Mouse (Mus musculus) heart, postnatal 25 days (tissue): ENCODE measurements around the gene Taok3. TPM values are rescaled to one million over a fixed set of nuclear protein-coding genes. Genes with fewer than 3 reads are reported as not detected.

ENCODE experiments used
- DNase-seq: peaks from one replicate; pipeline ENCODE4 v3.0.0; 2022; ENCODE audit warnings: low spot score
- intact Hi-C: fragments of 180-260 bp; cut with DNase I; formaldehyde crosslinking; loops from one replicate; pipeline ENCODE4 v1.15.1; 2025
- total RNA-seq, 2 experiments: library from RNA; stranded (reverse); gene quantifications; 2 replicates each; pipeline ENCODE4 v1.2.3; 2021

The Taok3 gene
- total RNA-seq, 2 experiments from 2014 or later: 7.6 to 7.9 TPM

GRCm38 (mm10) chr5:117240761-117241322 lies 120.9 kb downstream of the Taok3 start:
- intact Hi-C loops: no loop called here
- no peak for DNase-seq

DNA sequence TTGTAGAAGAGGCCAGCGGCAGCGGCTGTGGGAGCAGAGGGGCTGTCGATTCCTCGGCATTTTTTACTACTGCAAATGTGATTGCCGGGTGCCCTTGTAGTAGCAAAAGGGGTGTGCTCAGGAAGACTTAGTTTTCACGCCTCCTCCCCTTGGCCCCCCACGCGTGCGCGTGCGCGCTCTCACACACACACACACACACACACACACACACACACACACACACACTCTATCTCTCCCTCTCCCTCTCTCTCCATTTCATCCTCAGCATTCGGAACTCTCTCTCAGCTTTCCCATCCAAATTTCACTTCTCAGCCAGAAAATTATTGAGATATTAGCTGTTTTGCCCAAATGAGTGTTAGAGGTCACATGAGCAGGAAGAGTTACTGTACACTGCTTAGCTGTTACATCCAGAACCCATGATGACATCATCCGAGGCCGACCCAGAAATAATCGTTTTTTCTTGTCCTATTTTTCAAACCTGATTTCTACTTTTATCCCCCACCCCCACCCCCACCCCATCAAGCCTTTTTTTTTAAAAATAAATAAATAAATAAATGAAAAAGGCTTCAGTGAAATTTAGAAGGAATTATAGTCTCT lies 122.1 kb downstream of the Taok3 start:
- intact Hi-C loops: no loop called here
- no peak for DNase-seq

DNA sequence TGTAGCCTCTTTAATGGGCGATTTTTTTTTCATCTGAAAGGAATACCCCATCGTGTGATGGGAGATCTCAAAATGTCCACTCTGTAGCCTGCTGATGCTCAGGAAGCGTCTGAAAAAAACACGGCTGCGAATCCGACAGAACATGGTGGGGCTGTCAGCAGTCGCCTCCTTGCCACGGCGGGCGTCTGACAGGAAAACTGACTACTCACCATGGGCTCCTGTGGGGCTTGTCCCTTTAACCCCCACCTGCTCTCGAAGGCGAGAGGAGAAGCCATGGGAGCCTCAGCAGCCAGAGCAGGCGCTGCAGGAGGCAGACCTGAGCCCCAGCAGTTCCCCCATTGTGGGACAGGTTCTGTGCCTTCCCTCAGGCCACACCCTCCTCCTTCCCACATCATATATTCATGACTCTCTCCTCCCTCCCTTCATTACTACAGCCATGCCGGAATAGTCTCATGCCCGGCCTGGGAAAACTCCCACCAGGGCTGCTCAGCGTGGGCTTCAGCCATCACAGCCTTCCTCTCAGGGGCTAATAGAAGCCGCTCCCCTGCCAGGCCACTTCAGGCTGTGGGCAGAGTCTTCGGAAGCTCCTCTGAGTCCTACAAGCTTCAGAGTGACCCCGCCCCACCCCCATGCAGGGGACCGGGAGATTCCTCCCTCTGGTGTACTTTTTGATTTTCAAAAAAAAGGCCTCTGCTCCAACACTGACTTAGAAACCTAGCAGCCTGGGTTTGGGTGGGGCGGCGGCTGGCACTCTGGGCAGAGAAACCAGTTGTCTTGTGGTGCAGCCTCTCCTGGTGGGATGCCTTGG lies 122.9 kb downstream of the Taok3 start:
- intact Hi-C loops: no loop called here
- no peak for DNase-seq

DNA sequence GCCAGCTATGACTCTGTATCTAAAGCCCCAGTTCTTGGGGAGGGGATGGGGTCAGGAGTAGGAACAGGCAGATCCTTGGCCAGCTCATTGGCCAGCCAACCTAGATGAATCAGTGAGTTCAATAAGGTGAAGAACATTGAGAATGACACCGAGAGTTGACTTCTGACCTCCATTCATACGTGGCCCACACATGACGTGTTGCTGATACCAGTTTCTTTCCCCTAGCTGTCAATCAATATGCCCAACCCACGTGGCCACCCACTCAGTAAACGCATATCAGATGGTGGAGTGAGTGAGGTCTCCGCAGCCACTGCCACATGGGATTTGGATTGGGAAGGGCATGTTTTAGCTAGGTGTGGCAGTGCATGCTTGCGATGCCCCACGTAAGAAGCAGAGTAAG lies 125.2 kb downstream of the Taok3 start:
- no peak for DNase-seq
- intact Hi-C loops: no loop called here

DNA sequence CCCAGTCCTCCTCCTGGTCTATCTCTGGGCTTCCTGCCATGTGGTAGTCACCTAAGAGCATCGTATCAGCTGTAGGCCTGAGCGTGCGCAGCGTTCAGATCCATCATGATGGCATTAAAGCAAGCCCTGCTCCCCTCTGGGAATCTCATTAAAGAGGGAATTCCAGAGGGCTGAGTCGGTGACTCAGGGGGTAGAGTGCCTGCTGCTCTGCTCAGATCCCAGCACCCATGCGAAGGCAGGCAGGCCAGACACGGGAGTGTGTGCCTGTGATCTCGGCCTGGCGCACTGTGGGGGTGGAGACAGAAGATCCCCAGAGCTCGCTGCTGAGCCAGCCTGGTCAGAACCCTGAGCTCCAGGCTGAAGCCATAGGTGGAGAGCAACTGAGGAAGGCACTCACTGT lies 128.4 kb downstream of the Taok3 start:
- DNase-seq: no peak
- intact Hi-C loops: no loop called here

DNA sequence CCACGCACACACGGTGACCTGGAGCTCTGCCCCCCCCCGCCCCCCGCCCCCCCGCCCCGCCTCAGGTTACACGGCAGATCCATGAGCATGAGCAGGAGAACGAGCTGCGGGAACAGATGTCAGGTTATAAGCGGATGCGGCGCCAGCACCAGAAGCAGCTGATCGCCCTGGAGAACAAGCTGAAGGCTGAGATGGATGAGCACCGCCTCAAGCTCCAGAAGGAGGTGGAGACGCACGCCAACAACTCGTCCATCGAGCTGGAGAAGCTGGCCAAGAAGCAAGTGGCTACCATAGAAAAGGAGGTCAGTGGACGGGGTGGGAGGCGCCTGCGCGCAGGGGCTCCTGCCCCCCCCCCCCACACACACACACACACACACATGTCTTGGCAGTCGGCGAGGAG lies 130.9 kb downstream of the Taok3 start:
- intact Hi-C loops: no loop called here
- DNase-seq: no peak

DNA sequence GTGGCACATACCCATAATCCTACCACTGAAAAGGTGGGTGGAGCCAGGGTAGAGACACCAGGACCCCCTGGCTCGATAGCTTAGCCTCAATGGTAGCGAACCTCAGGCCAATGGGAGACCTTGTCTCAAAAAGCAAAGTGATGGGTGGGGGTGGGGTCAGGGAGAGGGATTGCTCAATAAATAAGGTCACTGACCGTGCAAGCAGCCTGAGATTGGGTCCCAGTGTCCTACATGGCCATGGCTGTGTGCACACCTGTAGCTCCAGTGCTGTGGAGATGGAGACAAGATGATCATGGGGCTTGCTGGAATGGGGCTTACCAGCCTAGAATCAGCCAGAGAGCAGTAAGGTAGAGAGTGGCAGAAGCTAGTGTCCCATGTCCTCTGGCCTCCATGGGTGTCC lies 131.8 kb downstream of the Taok3 start:
- intact Hi-C loops: no loop called here
- DNase-seq: no peak

GRCm38 (mm10) chr5:117258276-117258675 lies 138.3 kb downstream of the Taok3 start:
- DNase-seq: no peak
- intact Hi-C loops: no loop called here

DNA sequence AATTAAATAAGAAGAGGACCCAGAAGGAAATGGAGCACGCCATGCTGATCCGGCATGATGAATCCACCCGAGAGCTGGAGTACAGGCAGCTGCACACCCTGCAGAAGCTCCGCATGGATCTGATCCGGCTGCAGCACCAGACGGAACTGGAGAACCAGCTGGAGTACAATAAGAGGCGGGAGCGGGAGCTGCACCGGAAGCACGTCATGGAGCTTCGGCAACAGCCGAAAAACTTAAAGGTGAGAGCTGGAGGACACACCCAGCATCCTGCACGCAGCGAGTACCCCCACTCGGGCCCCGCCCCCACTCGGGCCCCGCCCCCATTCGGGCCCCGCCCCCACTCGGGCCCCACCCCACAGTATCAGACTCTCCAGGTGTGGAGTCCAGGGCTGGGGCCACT lies 143.6 kb downstream of the Taok3 start:
- intact Hi-C loops: no loop called here
- no peak for DNase-seq

DNA sequence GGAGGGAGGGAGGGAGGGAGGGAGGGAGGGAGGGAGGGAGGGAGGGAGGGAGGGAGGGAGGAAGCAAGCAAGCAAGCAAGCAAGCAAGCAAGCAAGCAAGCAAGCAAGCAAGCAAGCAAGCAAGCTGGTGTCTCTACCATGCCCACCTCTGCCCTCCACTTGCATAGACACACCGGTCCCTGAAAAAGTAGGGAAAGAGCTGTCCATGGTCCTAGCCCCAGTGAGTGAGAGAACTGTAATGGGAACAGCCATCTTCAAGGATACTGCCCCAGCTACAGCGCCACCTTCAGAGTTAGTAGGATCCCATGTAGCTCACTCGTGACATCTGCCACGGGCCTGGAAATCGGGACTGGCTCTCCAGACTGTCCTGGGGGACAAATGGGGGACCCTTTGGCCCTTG lies 144.8 kb downstream of the Taok3 start:
- intact Hi-C loops: no loop called here
- no peak for DNase-seq

GRCm38 (mm10) chr5:117267913-117268312 lies 148.0 kb downstream of the Taok3 start:
- intact Hi-C loops: no loop called here
- DNase-seq: no peak

DNA sequence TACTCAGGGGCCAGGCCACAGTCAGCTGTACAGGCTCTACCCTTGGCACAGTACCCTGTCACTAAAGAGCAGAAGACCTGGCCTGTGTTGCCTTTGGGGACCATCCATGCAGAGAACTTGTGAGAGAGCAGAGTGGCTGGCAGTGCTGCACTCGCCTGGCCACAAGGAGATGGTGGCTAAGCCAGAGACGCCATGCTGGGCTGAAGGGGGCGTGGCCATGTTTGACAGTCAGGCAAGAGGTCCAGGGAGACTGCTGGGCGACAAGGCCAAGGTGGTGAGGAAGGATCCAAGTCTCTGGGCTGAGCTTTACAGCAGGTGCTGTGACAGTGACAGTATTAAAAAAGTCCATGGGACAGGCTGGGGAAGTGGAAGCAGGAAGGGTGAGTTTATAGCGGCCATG lies 148.8 kb downstream of the Taok3 start:
- DNase-seq: no peak
- intact Hi-C loops: no loop called here

GRCm38 (mm10) chr5:117269395-117269794 lies 149.5 kb downstream of the Taok3 start:
- no peak for DNase-seq
- intact Hi-C loops: no loop called here

- no peak for DNase-seq
- intact Hi-C loops: no loop called here
Measured at GRCm38 (mm10) chr5:117271945-117272344, 152.0 kb downstream of the Taok3 start.

DNA sequence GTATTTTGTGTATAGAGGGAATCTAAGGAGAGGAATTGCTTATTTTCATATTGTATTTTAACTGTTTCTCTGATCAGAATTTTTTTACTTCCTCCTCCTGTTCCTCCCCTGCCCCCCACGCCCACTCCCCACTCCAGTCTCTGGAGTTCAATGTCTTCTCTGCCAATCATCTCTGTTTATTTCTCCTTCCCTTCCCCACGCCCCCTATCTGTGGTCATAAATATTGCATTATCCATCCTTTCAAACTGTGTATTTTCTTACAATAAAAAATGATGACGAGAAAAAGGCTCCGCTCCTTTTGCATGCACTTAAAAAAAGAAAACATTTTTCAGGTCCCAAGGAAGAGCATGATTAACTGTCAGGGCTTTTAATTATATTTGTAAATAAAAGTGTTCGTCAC lies 154.9 kb downstream of the Taok3 start:
- no peak for DNase-seq

DNA sequence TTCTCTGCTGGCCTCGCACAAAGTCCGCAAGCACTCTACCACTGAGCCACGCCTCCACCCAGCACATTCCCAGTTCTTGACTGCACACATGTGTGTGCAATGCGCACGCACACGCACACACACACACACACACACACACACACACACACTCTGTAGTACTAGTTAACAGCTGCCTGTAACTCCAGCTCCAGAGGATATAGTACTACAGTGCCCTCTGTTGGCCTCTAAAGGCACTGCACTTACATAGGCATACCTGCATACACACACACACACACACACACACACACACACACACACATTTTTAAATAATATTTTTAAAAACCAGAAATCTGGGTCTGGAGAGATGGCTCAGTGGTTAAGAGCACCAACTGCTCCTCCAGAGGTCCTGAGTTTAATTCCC lies 157.9 kb downstream of the Taok3 start:
- DNase-seq: no peak
- intact Hi-C loops: no loop called here

More for the DNA sequence above, 154.9 kb downstream of the Taok3 start:
- intact Hi-C loops: no loop called here

GRCm38 (mm10) chr5:117278809-117279668 lies 159.1 kb downstream of the Taok3 start:
- DNase-seq: no peak
- intact Hi-C loops: no loop called here

DNA sequence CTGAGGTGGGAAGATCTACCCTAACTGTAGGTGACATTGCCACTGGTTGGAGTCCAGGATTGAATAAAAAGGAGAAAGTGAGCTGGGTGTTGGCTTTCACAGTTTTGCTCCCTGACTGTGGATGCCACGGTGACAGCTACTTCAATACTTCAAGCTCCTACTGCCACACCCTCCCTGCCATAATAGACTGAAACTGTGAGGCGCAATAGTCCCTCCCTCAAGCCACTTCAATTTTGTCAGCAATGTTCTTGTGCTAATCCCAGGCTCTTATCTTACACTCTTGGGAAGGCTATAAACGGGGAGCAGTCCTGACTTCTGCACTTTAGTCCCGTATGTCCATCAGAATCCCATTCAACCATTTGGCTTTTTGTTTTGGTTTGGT lies 159.7 kb downstream of the Taok3 start:
- DNase-seq: no peak
- intact Hi-C loops: no loop called here

GRCm38 (mm10) chr5:117281536-117281935 lies 161.6 kb downstream of the Taok3 start:
- no peak for DNase-seq
- intact Hi-C loops: no loop called here

GRCm38 (mm10) chr5:117282360-117282759 lies 162.4 kb downstream of the Taok3 start:
- no peak for DNase-seq
- intact Hi-C loops: no loop called here

- intact Hi-C loops: no loop called here
- DNase-seq: no peak
Measured at GRCm38 (mm10) chr5:117284029-117284428, 164.1 kb downstream of the Taok3 start.
